Mouse (Mus musculus) thymus, postnatal 36 days (tissue): ENCODE data around the gene Dgcr2.
A peak's percentile ranks its signal among the peaks of the same experiment; 100 is the strongest.

Source experiments
- DNase-seq, 2 experiments: peaks; one replicate each; pipeline ENCODE4 v3.0.0; 2022; ENCODE audit warnings: mixed read lengths in 2 of 2

The Dgcr2 gene

DNA sequence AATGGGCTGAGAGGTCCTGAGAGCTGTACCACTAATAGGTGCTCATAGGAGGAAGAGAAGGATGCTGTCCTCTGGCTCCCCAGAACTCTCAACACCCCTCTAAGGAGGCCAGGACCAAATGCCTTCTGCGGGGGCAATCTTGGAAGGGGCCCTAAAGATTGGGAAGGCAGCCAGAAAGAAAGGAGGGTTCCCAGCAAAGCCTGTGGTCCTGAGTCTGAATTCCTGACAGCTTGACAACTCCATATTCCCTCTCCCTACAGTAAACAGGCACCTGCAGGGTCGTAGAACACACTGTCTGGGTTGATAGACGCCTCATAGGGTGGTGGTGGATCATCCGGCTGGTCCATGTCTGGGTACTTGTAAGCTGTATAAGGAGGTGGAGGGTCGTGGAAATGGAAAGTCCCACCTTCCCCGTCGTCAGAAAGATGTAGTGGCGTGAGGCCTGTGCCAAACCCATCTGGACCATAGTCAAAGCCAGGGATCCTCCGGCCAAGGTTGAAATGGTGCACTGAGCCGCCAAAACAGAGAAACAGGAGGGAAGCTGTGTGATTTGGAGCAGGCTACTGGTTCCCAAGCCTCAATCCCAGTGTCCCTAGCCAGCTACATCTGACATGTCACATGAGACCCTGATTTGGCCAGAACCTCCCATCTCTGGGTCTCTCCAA lies 54.5 kb downstream of the Dgcr2 start:
- DNase-seq: no peak

- DNase-seq: no peak
These were observed 55.9 kb downstream of the Dgcr2 start for GRCm38 (mm10) chr16:17842437-17842836.

GRCm38 (mm10) chr16:17839976-17840375 lies 58.4 kb downstream of the Dgcr2 start:
- no peak for DNase-seq

GRCm38 (mm10) chr16:17838051-17838450 lies 60.3 kb downstream of the Dgcr2 start, which contains the start of gene Car15:
Gene Car15 (minus strand): TSS chr16:17838364.
- DNase-seq: no peak

DNA sequence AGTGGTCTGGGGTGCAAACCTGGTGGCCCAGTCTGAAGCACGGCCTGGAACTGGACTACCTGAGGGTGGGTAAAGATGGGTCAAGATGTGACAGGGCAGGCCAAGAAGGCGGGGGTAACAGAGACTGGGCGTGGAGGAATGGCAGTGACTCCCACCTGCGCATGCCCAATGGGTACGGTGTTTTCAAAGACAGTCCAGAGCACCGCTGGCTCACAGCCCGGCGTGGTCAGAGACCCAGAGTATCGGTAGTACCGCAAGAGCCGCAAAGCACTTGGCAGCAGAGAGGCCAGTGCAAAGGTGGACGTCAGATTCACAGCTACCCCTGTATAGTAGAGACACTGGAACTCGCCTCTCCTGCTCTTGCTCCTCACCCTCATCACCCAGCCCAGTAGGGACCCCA lies 62.9 kb downstream of the Dgcr2 start:
- no peak for DNase-seq

DNA sequence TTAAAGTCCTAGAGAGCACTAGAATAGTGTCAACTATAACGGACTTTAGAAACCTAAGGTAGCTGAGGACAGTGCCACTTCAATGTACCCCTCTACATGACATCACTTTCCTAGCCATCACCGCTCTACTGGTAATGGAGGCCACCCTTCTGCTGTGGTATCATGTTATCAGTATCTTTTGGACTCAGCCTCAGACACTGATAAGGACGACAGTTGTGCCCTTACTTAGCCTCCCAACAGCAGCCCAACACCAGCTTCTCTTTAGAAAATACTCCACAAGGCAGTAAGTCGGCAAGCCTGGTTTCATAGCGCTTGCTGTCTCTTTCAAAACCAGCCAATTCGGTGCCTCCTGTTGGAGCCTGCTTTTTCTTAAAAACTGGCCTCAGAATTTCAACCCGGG lies 63.8 kb downstream of the Dgcr2 start:
- DNase-seq: no peak

DNA sequence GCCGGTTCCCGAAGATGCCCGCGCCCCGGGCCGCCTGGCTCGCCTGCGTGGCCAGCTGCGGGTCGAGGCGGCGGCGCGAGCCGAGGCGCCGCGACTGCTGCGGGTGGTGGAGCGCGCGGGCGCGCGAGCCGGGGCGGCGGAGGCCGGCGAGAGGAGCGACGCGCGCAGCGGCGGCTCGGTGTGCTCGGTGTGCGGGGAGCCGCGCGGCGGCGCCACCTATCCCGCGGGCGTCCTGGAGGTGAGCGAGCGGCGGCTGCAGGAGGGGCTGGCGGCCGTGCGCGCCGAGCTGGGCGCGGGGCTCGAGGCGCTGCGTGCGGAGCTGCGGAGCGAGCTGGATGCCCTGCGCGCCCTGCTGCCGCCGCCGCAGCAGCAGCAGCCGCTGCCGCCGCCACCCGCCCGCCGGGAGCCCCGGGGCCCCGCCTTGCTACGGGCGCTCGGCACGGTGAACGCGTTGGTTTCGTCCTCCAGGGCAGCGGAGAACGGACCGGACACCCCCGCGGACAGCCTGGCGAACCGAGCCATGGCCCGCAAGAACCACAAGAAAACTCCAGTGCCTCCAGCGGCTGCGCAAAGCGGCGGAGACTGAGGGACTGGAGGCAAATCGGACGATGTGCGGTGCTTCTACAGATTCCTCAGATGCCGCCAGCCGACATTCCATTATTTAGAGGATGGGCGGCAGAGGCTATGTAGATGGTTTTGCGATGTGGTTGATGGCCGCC lies 64.5 kb downstream of the Dgcr2 start:
- DNase-seq: no peak

DNA sequence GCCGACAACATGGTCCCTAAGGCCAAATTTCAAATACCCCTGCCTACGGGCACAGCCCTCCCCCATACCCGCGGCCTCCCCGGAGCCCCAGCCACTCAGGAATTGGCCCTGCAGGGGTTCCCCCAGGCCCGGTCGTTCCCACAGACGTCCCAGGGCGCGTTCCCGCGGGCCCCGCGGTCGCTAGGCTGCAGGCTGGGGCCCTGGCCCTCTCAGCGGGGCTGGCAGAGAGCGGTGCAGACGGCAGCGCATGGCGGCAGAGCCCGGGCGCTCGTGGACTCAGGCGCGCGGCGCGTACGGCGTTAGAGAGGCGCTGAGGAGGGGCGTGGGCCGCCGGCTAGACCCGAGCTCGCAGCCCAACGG lies 65.1 kb downstream of the Dgcr2 start:
- DNase-seq: no peak

- DNase-seq: no peak
These were observed 65.5 kb downstream of the Dgcr2 start, which contains the start of gene B830017H08Rik for GRCm38 (mm10) chr16:17832821-17833220. Gene B830017H08Rik (plus strand): TSS chr16:17833121.

DNA sequence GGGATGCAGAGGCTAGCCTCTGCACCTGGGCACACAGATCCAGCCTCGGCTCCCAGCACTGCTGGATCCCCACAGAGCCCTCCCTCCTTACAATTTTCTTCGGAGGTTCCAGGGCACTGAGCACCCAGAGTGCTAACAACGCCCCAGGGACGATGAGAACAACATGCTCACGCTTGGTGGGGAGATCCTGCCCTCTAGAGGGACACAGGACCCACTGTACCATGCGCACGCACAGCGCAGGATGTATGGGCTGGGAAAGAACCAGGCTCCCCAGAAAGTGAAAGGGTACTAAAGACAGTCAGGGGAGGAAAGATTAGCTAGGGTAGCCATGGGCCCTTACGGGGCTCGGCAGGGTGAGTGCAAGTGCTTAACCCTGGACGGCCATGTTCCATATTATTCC lies 66.6 kb downstream of the Dgcr2 start:
- DNase-seq: no peak

DNA sequence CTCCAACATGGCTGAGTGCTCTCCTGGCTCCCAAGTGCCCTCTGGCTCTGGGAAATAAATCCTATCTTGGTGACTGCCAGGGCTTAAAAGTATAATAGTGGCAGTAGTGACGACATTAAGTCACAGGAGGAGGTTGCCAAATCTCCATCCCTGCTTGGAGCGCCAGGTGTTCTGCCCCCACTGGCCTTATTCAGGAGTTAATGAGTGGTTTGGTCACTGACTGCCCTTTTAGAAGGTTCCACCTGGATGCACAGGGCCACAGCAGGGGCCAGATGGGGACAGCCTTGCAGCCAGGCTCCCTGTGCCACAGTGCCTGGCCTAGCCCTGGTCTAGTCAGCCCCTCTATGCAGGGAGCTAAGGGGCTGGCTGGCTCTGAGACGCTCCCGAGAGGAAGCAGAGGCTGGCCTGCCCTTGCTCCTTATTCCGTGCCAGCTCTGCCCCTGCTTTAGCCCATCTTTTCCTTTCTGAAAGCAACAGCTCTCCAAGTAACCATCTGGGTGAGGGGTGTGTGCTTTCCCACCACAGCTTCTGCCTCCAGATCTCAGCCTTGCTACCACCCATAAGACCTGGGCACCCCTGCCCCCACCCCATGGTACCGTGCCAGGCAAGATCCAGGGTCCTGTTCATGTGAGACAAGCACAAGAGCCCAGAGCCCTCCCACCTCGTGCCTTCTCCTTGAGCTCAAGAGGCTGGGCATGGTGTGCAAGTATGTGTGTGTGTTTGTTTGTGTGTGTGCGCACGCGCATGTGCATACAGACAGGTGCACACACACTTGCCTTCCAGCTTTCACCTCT lies 67.8 kb downstream of the Dgcr2 start:
- DNase-seq: no peak

GRCm38 (mm10) chr16:17828867-17829266 lies 69.5 kb downstream of the Dgcr2 start:
- no peak for DNase-seq

DNA sequence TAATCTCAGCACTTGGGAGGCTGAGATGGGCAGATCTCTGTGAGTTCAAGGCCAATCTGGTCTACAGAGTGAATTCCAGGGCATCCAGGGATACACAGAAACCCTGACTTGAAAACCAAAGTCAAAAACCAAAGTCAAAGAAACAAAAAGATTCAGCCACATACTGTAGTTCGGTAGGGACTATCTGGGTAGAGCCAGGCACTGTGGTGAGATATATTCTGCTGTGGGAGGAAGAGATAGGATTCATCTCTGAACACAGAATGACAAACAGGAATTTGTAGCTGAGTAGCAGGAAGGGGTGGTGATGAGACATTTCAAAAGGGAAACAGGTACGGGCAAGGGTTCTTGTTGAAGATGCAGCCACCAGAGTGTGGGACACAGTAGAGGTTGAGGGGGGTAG lies 70.1 kb downstream of the Dgcr2 start:
- no peak for DNase-seq

- no peak for DNase-seq
These were observed 71.9 kb downstream of the Dgcr2 start for GRCm38 (mm10) chr16:17826500-17826899.

- DNase-seq: no peak
These were observed 81.8 kb downstream of the Dgcr2 start for GRCm38 (mm10) chr16:17816528-17816927.

DNA sequence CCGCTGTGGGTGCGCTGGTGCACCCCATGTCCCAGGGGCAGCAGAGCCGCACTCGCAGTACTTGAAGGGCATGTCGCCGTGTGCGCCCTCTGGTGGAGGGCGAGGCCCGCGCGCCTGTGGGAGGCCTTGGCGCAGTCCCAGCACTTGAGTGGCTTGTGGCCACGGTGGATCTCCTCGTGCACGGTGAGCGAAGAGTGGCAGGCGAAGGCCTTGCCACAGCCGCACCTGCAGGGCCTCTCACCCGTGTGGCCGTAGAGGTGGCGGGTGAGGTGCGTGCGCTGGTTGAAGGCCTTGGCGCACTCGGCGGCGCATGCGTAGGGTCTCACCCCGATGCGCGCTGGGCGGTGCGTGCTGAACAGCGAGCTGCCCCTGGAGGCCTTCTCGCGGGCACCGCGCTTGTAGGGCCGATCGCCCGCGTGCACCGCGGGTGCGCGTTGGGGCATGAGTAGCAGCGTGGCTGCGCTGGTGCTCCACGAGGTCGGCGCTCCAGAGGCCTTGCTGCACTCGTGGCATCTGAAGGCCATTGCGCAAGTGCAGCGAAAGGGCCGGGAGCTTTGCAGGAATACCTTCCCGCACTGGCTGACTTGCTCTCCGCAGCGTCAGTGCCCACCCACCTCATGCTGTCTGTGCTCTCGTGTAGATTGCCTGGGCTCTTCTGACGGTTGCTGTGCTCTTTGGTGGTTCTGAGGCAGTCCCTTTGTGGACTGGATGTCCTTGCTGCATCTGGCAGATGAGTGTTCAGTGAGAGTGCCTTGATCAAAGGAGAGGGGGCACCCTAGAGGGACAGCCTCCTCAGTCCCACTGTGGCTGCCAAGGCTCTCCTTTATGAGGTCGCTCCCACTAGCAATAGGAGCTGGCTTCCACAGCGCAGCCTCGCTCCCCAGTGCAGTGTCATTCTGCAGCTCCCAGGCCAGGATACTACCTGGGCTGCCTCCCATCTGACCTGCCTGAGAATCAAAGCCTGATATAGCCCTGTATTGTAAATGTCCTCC lies 82.7 kb downstream of the Dgcr2 start:
- DNase-seq: peak; percentile 76 to 77

GRCm38 (mm10) chr16:17813173-17813572 lies 85.2 kb downstream of the Dgcr2 start:
- DNase-seq: no peak

DNA sequence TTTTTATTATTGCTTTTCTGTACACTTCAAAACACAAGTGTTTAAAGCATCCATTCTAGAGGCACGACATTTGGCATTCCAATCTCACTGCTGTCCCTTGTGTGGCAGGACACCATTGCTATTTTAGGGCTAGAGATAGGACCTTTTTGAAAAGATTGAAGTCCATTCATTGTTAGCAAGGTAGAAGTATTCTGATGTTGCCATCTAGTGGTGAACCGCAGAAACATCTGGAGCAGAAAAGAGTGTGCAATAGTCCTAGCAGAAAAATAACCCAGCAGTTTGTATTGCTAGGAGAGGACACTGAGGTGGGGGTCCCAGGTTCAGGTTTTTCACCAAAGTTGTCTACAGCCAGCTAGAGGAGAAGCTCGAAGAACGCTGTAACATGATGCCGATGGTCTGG lies 86.2 kb downstream of the Dgcr2 start:
- no peak for DNase-seq

- DNase-seq: no peak
These were observed 88.7 kb downstream of the Dgcr2 start for GRCm38 (mm10) chr16:17809711-17810110.

- DNase-seq: no peak
These were observed 89.2 kb downstream of the Dgcr2 start for GRCm38 (mm10) chr16:17809125-17809524.

DNA sequence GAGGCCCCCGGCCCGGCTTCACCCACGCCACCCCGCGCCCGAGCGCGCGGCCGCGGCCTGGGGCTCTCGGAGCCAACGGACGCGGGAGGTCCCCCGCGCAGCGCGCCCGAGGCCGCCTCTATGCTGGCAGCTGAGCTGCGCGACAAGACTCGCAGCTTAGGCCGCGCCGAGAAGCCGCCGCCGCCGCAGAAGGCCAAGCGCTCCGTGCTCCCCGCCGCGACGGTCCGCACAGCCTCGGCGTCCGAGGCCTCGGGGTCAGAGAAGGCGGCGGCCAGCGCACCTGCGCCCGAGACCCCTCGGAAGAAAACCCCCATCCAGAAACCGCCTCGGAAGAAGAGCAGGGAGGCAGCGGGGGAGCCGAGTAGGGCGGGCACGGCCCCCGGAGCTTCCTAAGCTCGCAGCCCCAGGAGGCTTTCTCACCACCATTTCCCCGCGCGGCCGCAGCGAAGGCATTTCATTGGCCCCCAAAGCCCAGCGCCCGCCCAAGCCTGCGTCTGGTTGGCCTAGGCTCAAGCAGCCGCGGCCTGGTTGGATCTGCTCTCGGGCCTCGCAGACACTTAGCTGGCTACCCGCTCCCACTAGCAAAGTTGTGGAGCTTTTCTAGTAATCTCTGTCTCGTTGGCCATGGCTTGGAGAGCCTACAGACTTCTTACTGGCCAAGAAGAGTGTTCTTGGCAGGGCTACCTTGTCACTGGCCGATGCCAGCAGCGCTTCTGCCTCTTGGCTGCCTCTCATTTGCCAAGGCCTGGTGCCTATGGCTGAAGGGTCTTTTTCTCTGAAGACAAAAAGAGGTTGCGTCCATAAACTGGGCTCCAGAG lies 91.0 kb downstream of the Dgcr2 start:
- peak; percentile 91 to 92 for DNase-seq
